Mouse (Mus musculus): ENCODE data around the gene Gab1. TPM values are rescaled to one million over a fixed set of nuclear protein-coding genes. Genes with fewer than 3 reads are reported as not detected.

Gab1 gene
- total and polyA plus RNA-seq, 3 experiments: 4.0 to 8.1 TPM; not detected in 1

- Histone ChIP-seq H3K36me3 (ENCODE audit: control insufficient read depth in 1 of 2, insufficient read depth in 2 of 2, low read length in 2 of 2) (no peaks in the 10 kb centered on the region), H3K9me3 (replicated peaks; ENCODE audit: insufficient read depth, low read length) (no peaks in the 10 kb centered on the region), H3K9ac (ENCODE audit: control insufficient read depth, low read depth, low read length, poor library complexity, severe bottlenecking) (no peak overlapping the region), H3K4me3 (ENCODE audit: control insufficient read depth in 1 of 2, insufficient read depth in 1 of 2, low read depth in 2 of 2, low read length in 2 of 2) (no peak overlapping the region), H3K27ac (ENCODE audit: control insufficient read depth, low read depth, low read length) (no peak overlapping the region), H3K79me2 (ENCODE audit: control insufficient read depth, insufficient read depth, low read length, poor library complexity) (no peaks in the 10 kb centered on the region), H3K27me3 (ENCODE audit: control insufficient read depth in 1 of 2, insufficient read depth in 2 of 2, low read length in 2 of 2) (no peaks in the 10 kb centered on the region; a peak in 1 of 4 replicates), H3K4me1 (ENCODE audit: control insufficient read depth in 1 of 2, insufficient read depth in 2 of 2, low read length in 2 of 2) (no peaks in the 10 kb centered on the region)
- DNase-seq (ENCODE audit: low read depth, low spot score): no peak
- TF ChIP-seq TCF12 (IDR thresholded peaks at IDR 0.05; ENCODE audit: low read depth, low read length) (no peak), ZKSCAN1 (IDR thresholded peaks at IDR 0.05; ENCODE audit: low read depth, low read length) (no peak), BHLHE40 (IDR thresholded peaks at IDR 0.05; ENCODE audit: borderline replicate concordance, low read depth, low read length) (no peak), RCOR1 (IDR thresholded peaks at IDR 0.05; ENCODE audit: low read depth, low read length) (no peak), POLR2AphosphoS5 (IDR thresholded peaks at IDR 0.05; ENCODE audit: borderline replicate concordance, low read depth, low read length) (no peak), HCFC1 (IDR thresholded peaks at IDR 0.05; ENCODE audit: low read depth, low read length) (no peak), ELF1 (IDR thresholded peaks at IDR 0.05; ENCODE audit: low read depth, low read length) (no peak), TAL1 (IDR thresholded peaks at IDR 0.05; ENCODE audit: low read length) (no peak), MXI1 (IDR thresholded peaks at IDR 0.05; ENCODE audit: low read depth, low read length) (no peak), POLR2A (IDR thresholded peaks at IDR 0.05; ENCODE audit: control insufficient read depth in 1 of 2, insufficient read depth in 1 of 2, low read depth in 1 of 2, low read length in 2 of 2, poor library complexity in 1 of 2) (no peak), MYB (IDR thresholded peaks at IDR 0.05; ENCODE audit: low read depth, low read length) (no peak), MAX (IDR thresholded peaks at IDR 0.05; ENCODE audit: low read length) (no peak), CHD1 (IDR thresholded peaks at IDR 0.05; ENCODE audit: low read depth, low read length) (no peak), EP300 (IDR thresholded peaks at IDR 0.05; ENCODE audit: low read depth in 1 of 2, low read length in 2 of 2) (no peak), MAFK (IDR thresholded peaks at IDR 0.05; ENCODE audit: borderline replicate concordance, low read depth, low read length) (no peak), GABPA (IDR thresholded peaks at IDR 0.05; ENCODE audit: low read depth, low read length) (no peak)
Measured at GRCm38 (mm10) chr8:80908262-80908907, 28.1 kb upstream of the Gab1 start.

- H3K4me1 ChIP-seq (ENCODE audit: control insufficient read depth in 1 of 2, insufficient read depth in 2 of 2, low read length in 2 of 2): no peaks in the 10 kb centered on the region
- no peak for DNase-seq (ENCODE audit: low read depth, low spot score)
- no peak overlapping the region for H3K9ac ChIP-seq (ENCODE audit: control insufficient read depth, low read depth, low read length, poor library complexity, severe bottlenecking)
- TF ChIP-seq RCOR1 (IDR thresholded peaks at IDR 0.05; ENCODE audit: low read depth, low read length) (no peak), UBTF (IDR thresholded peaks at IDR 0.05; ENCODE audit: borderline replicate concordance, insufficient read depth, low read depth, low read length) (no peak), NELFE (IDR thresholded peaks at IDR 0.05; ENCODE audit: low read depth, low read length) (no peak), EP300 (IDR thresholded peaks at IDR 0.05; ENCODE audit: low read depth in 1 of 2, low read length in 2 of 2) (no peak), GABPA (IDR thresholded peaks at IDR 0.05; ENCODE audit: low read depth, low read length) (no peak), MYC (IDR thresholded peaks at IDR 0.05; ENCODE audit: low read depth, low read length) (no peak)
- H3K79me2 ChIP-seq (ENCODE audit: control insufficient read depth, insufficient read depth, low read length, poor library complexity): no peaks in the 10 kb centered on the region
- no peaks in the 10 kb centered on the region for H3K27me3 ChIP-seq (ENCODE audit: control insufficient read depth in 1 of 2, insufficient read depth in 2 of 2, low read length in 2 of 2)
- H3K9me3 ChIP-seq (replicated peaks; ENCODE audit: insufficient read depth, low read length): no peaks in the 10 kb centered on the region
- H3K4me3 ChIP-seq (ENCODE audit: control insufficient read depth in 1 of 2, insufficient read depth in 1 of 2, low read depth in 2 of 2, low read length in 2 of 2): no peak overlapping the region
- no peaks in the 10 kb centered on the region for H3K36me3 ChIP-seq (ENCODE audit: control insufficient read depth in 1 of 2, insufficient read depth in 2 of 2, low read length in 2 of 2)
- no peak overlapping the region for H3K27ac ChIP-seq (ENCODE audit: control insufficient read depth, low read depth, low read length)
Measured at GRCm38 (mm10) chr8:80902354-80902753, 22.0 kb upstream of the Gab1 start.
